Mouse (Mus musculus): ENCODE data around the gene Liph.
A peak's percentile ranks its signal among the peaks of the same experiment; 100 is the strongest.
"Not testable (repeated sequence)": the region's sequence is repeated elsewhere in the genome, so short reads cannot be mapped to it uniquely, and the experiment has no call there.

The Liph gene

GRCm38 (mm10) chr16:21995304-21995703 is at the start of gene Liph:
TSS of gene Liph (minus strand) at chr16:21995663.
- DNase-seq (ENCODE audit: low spot score in 2 of 2) = peak in 1 of 2 experiments; percentile 5

GRCm38 (mm10) chr16:22043830-22044229 is 48.4 kb upstream of the Liph start:
- DNase-seq (ENCODE audit: low spot score in 2 of 2) = no peak

GRCm38 (mm10) chr16:22039978-22040377 is 44.5 kb upstream of the Liph start:
- DNase-seq (ENCODE audit: low spot score in 2 of 2) = no peak

- no peak for DNase-seq (ENCODE audit: low spot score in 2 of 2)
These were observed 43.1 kb upstream of the Liph start for GRCm38 (mm10) chr16:22038554-22038953.

GRCm38 (mm10) chr16:22027474-22027873 is 32.0 kb upstream of the Liph start:
- no peak for DNase-seq (ENCODE audit: low spot score in 2 of 2)

- peak in 1 of 2 experiments; percentile 7 for DNase-seq (ENCODE audit: low spot score in 2 of 2)
These were observed 26.7 kb upstream of the Liph start for GRCm38 (mm10) chr16:22022122-22022521.

GRCm38 (mm10) chr16:22015569-22015968 is 20.1 kb upstream of the Liph start:
- no peak for DNase-seq (ENCODE audit: low spot score in 2 of 2)

- no peak for DNase-seq (ENCODE audit: low spot score in 2 of 2)
These were observed 14.1 kb upstream of the Liph start for GRCm38 (mm10) chr16:22009596-22009995.

- DNase-seq (ENCODE audit: low spot score in 2 of 2) = peak; percentile 100
These were observed 13.7 kb upstream of the Liph start, which contains the start of gene Senp2 for GRCm38 (mm10) chr16:22009099-22009584. TSS of gene Senp2 (plus strand) at chr16:22009484.

- no peak for DNase-seq (ENCODE audit: low spot score in 2 of 2)
These were observed 6.1 kb upstream of the Liph start for GRCm38 (mm10) chr16:22001606-22002005.

GRCm38 (mm10) chr16:22001172-22001571 is 5.7 kb upstream of the Liph start:
- no peak for DNase-seq (ENCODE audit: low spot score in 2 of 2)

GRCm38 (mm10) chr16:21999941-22000690 is 4.7 kb upstream of the Liph start:
- no peak for DNase-seq (ENCODE audit: low spot score in 2 of 2)

GRCm38 (mm10) chr16:21998061-21998460 is 2.6 kb upstream of the Liph start:
- peak in 1 of 2 experiments; percentile 28 for DNase-seq (ENCODE audit: low spot score in 2 of 2)

- DNase-seq (ENCODE audit: low spot score in 2 of 2) = no peak
These were observed 1.6 kb upstream of the Liph start for GRCm38 (mm10) chr16:21996881-21997641.

GRCm38 (mm10) chr16:21996402-21996801 is 939 bp upstream of the Liph start:
- no peak for DNase-seq (ENCODE audit: low spot score in 2 of 2)

GRCm38 (mm10) chr16:21991774-21992173 is 3.7 kb downstream of the Liph start:
- DNase-seq (ENCODE audit: low spot score in 2 of 2) = no peak

GRCm38 (mm10) chr16:21990893-21991292 is 4.6 kb downstream of the Liph start:
- not testable (repeated sequence) for DNase-seq (ENCODE audit: low spot score in 2 of 2)

GRCm38 (mm10) chr16:21987956-21988355 is 7.5 kb downstream of the Liph start:
- DNase-seq (ENCODE audit: low spot score in 2 of 2) = no peak

- DNase-seq (ENCODE audit: low spot score in 2 of 2) = no peak
These were observed 9.3 kb downstream of the Liph start for GRCm38 (mm10) chr16:21986191-21986590.

- DNase-seq (ENCODE audit: low spot score in 2 of 2) = no peak
These were observed 11.4 kb downstream of the Liph start for GRCm38 (mm10) chr16:21984091-21984490.

GRCm38 (mm10) chr16:21983581-21983980 is 11.9 kb downstream of the Liph start:
- DNase-seq (ENCODE audit: low spot score in 2 of 2) = no peak

GRCm38 (mm10) chr16:21983146-21983545 is 12.3 kb downstream of the Liph start:
- no peak for DNase-seq (ENCODE audit: low spot score in 2 of 2)

- DNase-seq (ENCODE audit: low spot score in 2 of 2) = peak in 1 of 2 experiments; percentile 9
These were observed 18.1 kb downstream of the Liph start for GRCm38 (mm10) chr16:21977347-21977746.
